Mouse (Mus musculus): ENCODE measurements at regions not wholly inside any gene's neighbourhood (a gene's known extent, or its start where the extent isn't known, plus 50 kb on each side); places are given as distances from the start of the nearest gene placed in this dataset.

- no peak for DNase-seq (ENCODE audit: low read depth)
Observed at GRCm38 (mm10) chr14:29876668-29877067, 91.4 kb upstream of the Selenok start.

- peak; percentile 6 for DNase-seq (ENCODE audit: low read depth)
Observed at GRCm38 (mm10) chr14:29877671-29878422, 90.3 kb upstream of the Selenok start.

DNA sequence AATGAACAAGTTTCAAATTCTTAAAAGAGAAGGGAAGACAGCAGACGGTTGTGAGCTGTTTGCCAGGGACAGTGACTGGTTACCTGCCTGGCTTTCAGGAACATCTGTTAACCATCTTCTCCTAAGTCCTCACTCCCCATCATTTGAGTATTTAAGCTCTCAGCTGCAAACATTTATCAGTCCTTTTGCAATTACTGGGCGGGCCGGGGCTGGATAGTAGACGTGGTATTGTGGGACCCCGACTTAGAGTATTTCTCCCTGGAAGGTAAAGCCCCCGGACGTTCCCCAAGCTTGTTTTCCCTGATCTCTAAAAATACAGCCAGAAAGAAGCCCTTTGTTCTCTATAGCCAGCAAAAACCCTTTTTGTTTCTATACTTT, 89.7 kb upstream of the Selenok start:
- DNase-seq (ENCODE audit: low read depth) = no peak

- no peak for DNase-seq (ENCODE audit: low read depth)
Observed at GRCm38 (mm10) chr14:29879283-29879682, 88.8 kb upstream of the Selenok start.

- DNase-seq (ENCODE audit: low read depth) = no peak
Observed at GRCm38 (mm10) chr14:29882666-29883344, 85.3 kb upstream of the Selenok start.

- peak; percentile 63 for DNase-seq (ENCODE audit: low read depth)
Observed at GRCm38 (mm10) chr14:29895332-29895988, 72.6 kb upstream of the Selenok start.

- no peak for DNase-seq (ENCODE audit: low read depth)
Observed at GRCm38 (mm10) chr14:29895989-29896675, 72.0 kb upstream of the Selenok start.

- DNase-seq (ENCODE audit: low read depth) = no peak
Observed at GRCm38 (mm10) chr14:29900931-29901330, 67.2 kb upstream of the Selenok start.

DNA sequence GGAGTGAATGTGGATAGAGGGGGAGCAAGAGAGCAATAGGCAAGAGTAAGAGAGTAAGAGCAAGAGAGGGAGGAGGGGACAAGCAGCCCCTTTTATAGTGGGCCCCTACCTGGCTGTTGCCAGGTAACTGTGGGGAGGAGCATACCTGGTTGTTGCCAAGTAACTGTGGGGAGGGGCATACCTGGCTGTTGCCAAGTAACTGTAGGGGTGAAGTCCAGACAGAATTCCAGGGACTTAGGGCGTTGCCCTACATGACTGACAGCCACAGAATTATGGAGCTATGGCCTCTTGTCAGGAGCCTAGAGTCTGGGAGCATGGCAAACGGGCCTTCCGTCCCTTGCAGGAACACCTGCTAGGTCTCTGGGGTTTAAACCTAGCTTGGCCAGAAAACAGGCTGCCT, 64.5 kb upstream of the Selenok start:
- DNase-seq (ENCODE audit: low read depth) = no peak

DNA sequence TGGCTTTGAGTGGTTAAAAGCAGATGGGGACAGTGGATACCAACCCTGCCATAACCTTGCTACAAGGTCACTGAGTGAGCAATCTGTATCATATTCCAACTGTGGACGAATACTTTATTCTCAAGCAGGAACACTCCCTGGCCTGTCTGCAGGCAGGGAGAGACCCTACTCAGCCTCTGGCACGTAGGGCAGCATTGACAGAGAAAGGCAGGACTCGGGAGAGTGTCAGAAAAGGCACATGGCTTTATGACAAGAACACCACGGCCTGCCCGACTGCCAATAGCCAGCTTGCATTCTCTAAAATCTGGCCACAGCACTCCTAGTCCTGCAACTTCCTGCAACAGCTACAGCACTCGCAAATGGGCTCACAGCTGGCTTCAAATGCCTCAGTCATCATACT, 63.3 kb upstream of the Selenok start:
- DNase-seq (ENCODE audit: low read depth) = no peak

GRCm38 (mm10) chr14:29909741-29910140, 58.4 kb upstream of the Selenok start:
- no peak for DNase-seq (ENCODE audit: low read depth)

All from NIH3T3 (cell line).